Mouse (Mus musculus): ENCODE results near the gene Faah.

GRCm38 (mm10) chr4:115943669-115944314 lies 73.9 kb downstream of the Faah start:
- no peak for TF ChIP-seq CTCF (IDR thresholded peaks at IDR 0.05; ENCODE audit: low read depth, low read length)
- no peak for TF ChIP-seq GATA1 (IDR thresholded peaks at IDR 0.05; ENCODE audit: borderline replicate concordance, low read length)

Data from G1E (cell line).